Mouse (Mus musculus) CD8-positive naive resting alpha-beta T cell, adult 57 days (primary cell): ENCODE data around the gene Atp8b3. TPM values are rescaled to one million over a fixed set of nuclear protein-coding genes. Genes with fewer than 3 reads are reported as not detected.

Experiments used
- total RNA-seq: library from RNA; stranded (reverse); gene quantifications from one replicate; pipeline ENCODE4 v1.2.4, GENCODE M21; 2023

Gene Atp8b3
- not detected for total RNA-seq

GRCm38 (mm10) chr10:80538710-80539394 lies at the start of gene Atp8b3:
TSS of gene Atp8b3 (minus strand) at chr10:80539124.

GRCm38 (mm10) chr10:80577195-80578130 lies 38.5 kb upstream of the Atp8b3 start, which contains the start of gene Klf16:
TSS of gene Klf16 (minus strand) at chr10:80577321.

GRCm38 (mm10) chr10:80561116-80561944 lies 22.4 kb upstream of the Atp8b3 start, which contains the start of gene Rexo1:
TSS of gene Rexo1 (minus strand) at chr10:80561560.

GRCm38 (mm10) chr10:80494732-80495131 lies 44.2 kb downstream of the Atp8b3 start, which contains the start of gene Onecut3:
TSS of gene Onecut3 (plus strand) at chr10:80494835.

Other genes starting within 250 kb of the Atp8b3 start
- gene Rps15, start 246.7 kb downstream of the Atp8b3 start, total RNA-seq = 3,989 TPM
- not detected for gene Apc2, start 243.1 kb downstream of the Atp8b3 start, total RNA-seq
- gene 2310011J03Rik, start 218.6 kb downstream of the Atp8b3 start, total RNA-seq = 23.6 TPM
- 3.0 TPM for gene Pcsk4, start 209.6 kb downstream of the Atp8b3 start, total RNA-seq
- gene Reep6, start 209.2 kb downstream of the Atp8b3 start, total RNA-seq = 0.24 TPM
- gene Adamtsl5, start 190.7 kb downstream of the Atp8b3 start, total RNA-seq = not detected
- not detected for gene Plk5, start 182.7 kb downstream of the Atp8b3 start, total RNA-seq
- gene Mex3d, start 151.5 kb downstream of the Atp8b3 start, total RNA-seq = 6.2 TPM
- 122 TPM for gene Mbd3, start 139.6 kb downstream of the Atp8b3 start, total RNA-seq
- gene Uqcr11, start 132.3 kb downstream of the Atp8b3 start, total RNA-seq = 59.9 TPM
- 102 TPM for gene Tcf3, start 105.5 kb downstream of the Atp8b3 start, total RNA-seq
- gene Onecut3, start 44.3 kb downstream of the Atp8b3 start, total RNA-seq = not detected
- 128 TPM for gene Rexo1, start 22.4 kb upstream of the Atp8b3 start, total RNA-seq
- 27.5 TPM for gene Klf16, start 38.2 kb upstream of the Atp8b3 start, total RNA-seq
- 52.0 TPM for gene Abhd17a, start 51.2 kb upstream of the Atp8b3 start, total RNA-seq
- 46.9 TPM for gene Scamp4, start 63.7 kb upstream of the Atp8b3 start, total RNA-seq
- gene Adat3, start 63.8 kb upstream of the Atp8b3 start, total RNA-seq = 6.0 TPM
- 4.5 TPM for gene Gm49322, start 66.9 kb upstream of the Atp8b3 start, total RNA-seq
- gene Csnk1g2, start 83.7 kb upstream of the Atp8b3 start, total RNA-seq = 209 TPM
- 20.7 TPM for gene Btbd2, start 117.9 kb upstream of the Atp8b3 start, total RNA-seq
- 330 TPM for gene Mknk2, start 139.0 kb upstream of the Atp8b3 start, total RNA-seq
- gene Mob3a, start 162.9 kb upstream of the Atp8b3 start, total RNA-seq = 138 TPM
- 45.1 TPM for gene Izumo4, start 163.1 kb upstream of the Atp8b3 start, total RNA-seq
- 123 TPM for gene Ap3d1, start 203.1 kb upstream of the Atp8b3 start, total RNA-seq
- gene Dot1l, start 216.1 kb upstream of the Atp8b3 start, total RNA-seq = 72.9 TPM